Mouse (Mus musculus): ENCODE data around the gene Trabd2b. TPM values are rescaled to one million over a fixed set of nuclear protein-coding genes. Genes with fewer than 3 reads are reported as not detected.

Gene Trabd2b
- polyA plus RNA-seq, 1 experiment from 2014 or later = 2.4 TPM

DNA sequence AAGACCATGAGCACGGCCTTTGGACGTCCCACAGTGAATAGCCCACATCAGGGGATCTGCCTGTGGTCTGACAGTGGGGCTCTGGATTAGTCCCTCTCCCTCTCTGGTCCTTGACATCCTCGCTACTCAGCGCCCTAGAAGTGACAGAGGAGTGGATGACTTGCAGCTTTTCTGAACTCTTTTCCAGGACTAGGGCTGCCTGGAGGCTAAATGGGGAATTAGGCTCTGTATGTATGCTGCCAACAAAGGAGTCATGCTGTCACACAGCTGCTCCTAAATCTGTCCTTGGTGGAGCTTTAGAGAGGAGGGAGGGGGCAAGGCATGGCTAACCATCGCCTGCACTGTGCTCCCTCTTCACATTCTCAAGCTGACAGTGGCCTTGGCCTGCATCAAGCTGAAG lies 53.1 kb downstream of the Trabd2b start:
- ATAC-seq (no peak), DNase-seq (ENCODE audit: low spot score) (no peak)
- Histone ChIP-seq H3K4me2 (replicated peaks; ENCODE audit: low read depth, low read length) (no peak overlapping the region), H3K36me3 (ENCODE audit: insufficient read depth, low read length) (no peaks in the 10 kb centered on the region), H3K27me3 (replicated peaks; ENCODE audit: insufficient read depth, low read length) (no peaks in the 10 kb centered on the region), H3K9ac (replicated peaks; ENCODE audit: low read depth) (no peak overlapping the region), H3K4me1 (ENCODE audit: insufficient read depth, low read depth, low read length) (no peaks in the 10 kb centered on the region), H3K4me3 (ENCODE audit: low read depth, low read length) (no peak overlapping the region), H3K27ac (ENCODE audit: low read length) (no peak overlapping the region), H3K9me3 (ENCODE audit: low read length) (no peaks in the 10 kb centered on the region)
- 77% methylated on average over 5 of the region's 5 CpGs for WGBS
- TF ChIP-seq EP300 (IDR thresholded peaks at IDR 0.05) = no peak
- TF ChIP-seq CTCF (IDR thresholded peaks at IDR 0.05) = no peak

DNA sequence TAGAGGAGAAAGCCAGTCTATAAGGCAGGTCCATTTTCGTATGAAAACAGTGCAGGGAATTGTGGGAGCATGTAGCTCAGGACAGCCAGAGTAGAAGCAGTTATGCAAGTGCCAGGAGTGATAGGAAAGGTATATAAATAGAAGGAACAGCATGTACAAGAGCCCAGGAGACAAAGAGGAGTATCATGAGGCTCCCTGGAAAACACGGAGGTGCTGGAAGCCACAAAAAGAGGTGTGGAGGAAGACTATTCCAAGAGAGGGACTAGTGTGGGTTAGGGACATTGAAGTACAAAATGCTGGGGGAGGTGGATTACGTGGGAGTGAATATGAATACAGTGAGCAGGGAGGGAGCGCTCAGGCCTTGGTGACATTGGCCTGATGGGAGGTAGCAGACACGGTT lies 53.9 kb downstream of the Trabd2b start:
- Histone ChIP-seq H3K9ac (replicated peaks; ENCODE audit: low read depth) (no peak overlapping the region), H3K27me3 (replicated peaks; ENCODE audit: insufficient read depth, low read length) (no peaks in the 10 kb centered on the region), H3K4me1 (ENCODE audit: insufficient read depth, low read depth, low read length) (no peaks in the 10 kb centered on the region), H3K4me2 (replicated peaks; ENCODE audit: low read depth, low read length) (no peak overlapping the region), H3K27ac (ENCODE audit: low read length) (no peak overlapping the region), H3K4me3 (ENCODE audit: low read depth, low read length) (no peak overlapping the region), H3K9me3 (ENCODE audit: low read length) (no peaks in the 10 kb centered on the region), H3K36me3 (ENCODE audit: insufficient read depth, low read length) (no peaks in the 10 kb centered on the region)
- WGBS = 75% methylated on average over 5 of the region's 5 CpGs
- TF ChIP-seq CTCF (IDR thresholded peaks at IDR 0.05) = no peak
- no peak for TF ChIP-seq EP300 (IDR thresholded peaks at IDR 0.05)
- ATAC-seq = no peak
- no peak for DNase-seq (ENCODE audit: low spot score)

DNA sequence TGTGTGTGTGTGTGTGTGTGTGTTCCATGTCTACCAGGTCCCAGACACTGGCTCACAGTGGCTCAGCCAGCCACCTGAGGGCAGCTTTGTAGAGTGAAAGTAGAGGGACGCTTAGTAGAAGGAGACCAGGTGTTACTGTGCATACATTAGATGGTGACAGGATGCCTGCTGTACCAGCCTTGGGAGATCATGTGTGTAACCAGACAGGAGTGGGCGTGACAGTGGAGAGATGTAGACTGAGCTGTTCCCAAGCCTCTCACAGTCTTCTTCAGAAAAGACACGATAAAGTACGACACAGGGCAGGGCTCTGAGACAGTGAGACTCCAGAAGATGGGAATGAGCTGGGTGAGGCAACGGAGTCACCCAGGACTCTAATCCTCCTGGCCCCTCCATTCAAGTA lies 54.6 kb downstream of the Trabd2b start:
- no peak overlapping the region for H3K4me2 ChIP-seq (replicated peaks; ENCODE audit: low read depth, low read length)
- H3K27me3 ChIP-seq (replicated peaks; ENCODE audit: insufficient read depth, low read length) = no peaks in the 10 kb centered on the region
- TF ChIP-seq CTCF (IDR thresholded peaks at IDR 0.05) (no peak), EP300 (IDR thresholded peaks at IDR 0.05) (no peak)
- 80% methylated on average over 5 of the region's 5 CpGs for WGBS
- H3K4me3 ChIP-seq (ENCODE audit: low read depth, low read length) = no peak overlapping the region
- H3K4me1 ChIP-seq (ENCODE audit: insufficient read depth, low read depth, low read length) = no peaks in the 10 kb centered on the region
- no peak overlapping the region for H3K27ac ChIP-seq (ENCODE audit: low read length)
- H3K9ac ChIP-seq (replicated peaks; ENCODE audit: low read depth) = no peak overlapping the region
- no peaks in the 10 kb centered on the region for H3K36me3 ChIP-seq (ENCODE audit: insufficient read depth, low read length)
- ATAC-seq = no peak
- H3K9me3 ChIP-seq (ENCODE audit: low read length) = no peaks in the 10 kb centered on the region
- no peak for DNase-seq (ENCODE audit: low spot score)

DNA sequence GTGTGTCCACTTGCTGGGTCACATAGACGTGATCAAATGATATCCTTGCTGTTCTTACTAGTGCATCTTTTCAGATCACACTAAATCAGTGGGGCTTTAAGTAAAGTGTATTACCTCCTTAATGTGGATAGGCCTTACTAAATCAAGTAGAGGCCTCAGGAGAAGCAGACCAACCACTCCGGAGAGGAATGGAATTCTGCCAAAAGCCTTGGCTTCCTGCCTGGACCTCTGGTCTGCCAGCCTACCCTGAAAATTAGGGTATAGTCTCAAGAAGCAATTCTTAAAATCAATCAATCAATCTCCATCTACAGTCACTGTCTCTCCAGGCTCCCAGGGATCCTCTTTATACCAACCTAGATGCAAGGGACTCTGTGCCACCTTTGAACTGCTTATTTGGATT lies 59.1 kb downstream of the Trabd2b start:
- Histone ChIP-seq H3K4me3 (ENCODE audit: low read depth, low read length) (no peak overlapping the region), H3K4me2 (replicated peaks; ENCODE audit: low read depth, low read length) (no peak overlapping the region), H3K9ac (replicated peaks; ENCODE audit: low read depth) (no peak overlapping the region), H3K4me1 (ENCODE audit: insufficient read depth, low read depth, low read length) (peaks cover 11% of the 10 kb centered on the region), H3K27ac (ENCODE audit: low read length) (no peak overlapping the region), H3K36me3 (ENCODE audit: insufficient read depth, low read length) (no peaks in the 10 kb centered on the region), H3K27me3 (replicated peaks; ENCODE audit: insufficient read depth, low read length) (no peaks in the 10 kb centered on the region), H3K9me3 (ENCODE audit: low read length) (no peaks in the 10 kb centered on the region)
- ATAC-seq (no peak), DNase-seq (ENCODE audit: low spot score) (no peak)
- WGBS = 24% methylated on average over 2 of the region's 2 CpGs
- no peak for TF ChIP-seq EP300 (IDR thresholded peaks at IDR 0.05)
- no peak for TF ChIP-seq CTCF (IDR thresholded peaks at IDR 0.05)

DNA sequence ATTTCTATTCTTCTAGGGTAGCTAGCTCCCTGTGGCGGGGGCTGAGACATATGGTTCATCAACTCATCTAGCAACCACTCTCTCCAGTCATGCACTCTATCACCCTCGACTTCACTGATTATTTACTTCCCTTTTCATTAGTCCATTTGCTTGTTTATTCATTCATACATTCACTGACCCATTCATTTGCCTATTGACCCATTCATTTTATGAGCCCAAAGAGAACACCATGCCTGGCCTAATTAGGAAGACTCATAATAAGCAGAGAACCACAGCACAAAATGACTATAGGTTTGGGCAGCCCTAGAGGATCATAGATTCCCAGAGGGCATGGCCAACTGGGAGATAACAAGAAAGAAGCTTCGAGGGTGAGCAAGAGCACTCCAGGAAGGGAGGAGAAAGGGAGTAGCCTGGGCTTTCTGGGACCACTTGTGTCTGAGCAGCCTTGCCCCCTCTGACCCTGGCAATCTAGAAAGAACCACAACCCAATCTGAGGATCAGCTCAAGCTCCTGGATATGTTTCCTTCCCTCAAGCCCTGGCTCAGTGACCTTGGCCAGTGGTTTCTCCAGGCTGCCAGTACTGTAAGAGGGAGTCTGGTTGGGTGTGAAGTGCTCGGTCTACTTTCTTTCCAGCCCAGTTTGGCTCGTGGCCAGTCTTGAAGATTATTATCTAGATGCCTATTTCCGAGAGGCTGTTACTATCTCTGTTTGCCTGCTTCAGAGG lies 61.0 kb downstream of the Trabd2b start:
- H3K9ac ChIP-seq (replicated peaks; ENCODE audit: low read depth) = no peak overlapping the region
- no peaks in the 10 kb centered on the region for H3K27me3 ChIP-seq (replicated peaks; ENCODE audit: insufficient read depth, low read length)
- no peaks in the 10 kb centered on the region for H3K36me3 ChIP-seq (ENCODE audit: insufficient read depth, low read length)
- no peak overlapping the region for H3K4me3 ChIP-seq (ENCODE audit: low read depth, low read length)
- no peak for TF ChIP-seq EP300 (IDR thresholded peaks at IDR 0.05)
- TF ChIP-seq CTCF (IDR thresholded peaks at IDR 0.05) = no peak
- H3K4me1 ChIP-seq (ENCODE audit: insufficient read depth, low read depth, low read length) = peaks cover 11% of the 10 kb centered on the region
- DNase-seq (ENCODE audit: low spot score) (peak; percentile 33), ATAC-seq (peak; percentile 50; the same call in 1 of the 2 replicates)
- H3K4me2 ChIP-seq (replicated peaks; ENCODE audit: low read depth, low read length) = no peak overlapping the region
- H3K9me3 ChIP-seq (ENCODE audit: low read length) = no peaks in the 10 kb centered on the region
- H3K27ac ChIP-seq (ENCODE audit: low read length) = no peak overlapping the region
- 25% methylated on average over 6 of the region's 6 CpGs for WGBS

DNA sequence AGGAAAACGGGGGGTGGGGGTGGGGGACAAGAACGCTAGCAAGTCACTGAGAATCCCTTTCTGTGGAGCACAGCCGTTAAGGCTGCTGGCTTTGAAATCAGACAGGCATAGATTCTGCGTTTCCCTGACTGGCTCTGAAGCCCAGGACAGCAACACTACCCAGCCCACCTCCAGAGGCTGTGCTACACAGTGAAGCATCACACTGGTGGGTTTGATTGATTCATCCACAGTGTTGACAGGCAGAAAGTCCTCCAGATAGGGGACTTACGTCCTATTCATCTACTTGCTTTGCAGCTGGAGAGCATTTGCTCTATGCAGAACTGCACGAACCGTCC lies 61.5 kb downstream of the Trabd2b start:
- no peaks in the 10 kb centered on the region for H3K36me3 ChIP-seq (ENCODE audit: insufficient read depth, low read length)
- H3K4me1 ChIP-seq (ENCODE audit: insufficient read depth, low read depth, low read length) = peaks cover 11% of the 10 kb centered on the region
- H3K27ac ChIP-seq (ENCODE audit: low read length) = no peak overlapping the region
- H3K9me3 ChIP-seq (ENCODE audit: low read length) = no peaks in the 10 kb centered on the region
- ATAC-seq (no peak), DNase-seq (ENCODE audit: low spot score) (no peak)
- H3K9ac ChIP-seq (replicated peaks; ENCODE audit: low read depth) = no peak overlapping the region
- no peak overlapping the region for H3K4me3 ChIP-seq (ENCODE audit: low read depth, low read length)
- WGBS = 14% methylated on average over 7 of the region's 7 CpGs
- no peaks in the 10 kb centered on the region for H3K27me3 ChIP-seq (replicated peaks; ENCODE audit: insufficient read depth, low read length)
- H3K4me2 ChIP-seq (replicated peaks; ENCODE audit: low read depth, low read length) = no peak overlapping the region
- TF ChIP-seq EP300 (IDR thresholded peaks at IDR 0.05) (no peak), CTCF (IDR thresholded peaks at IDR 0.05) (no peak)

DNA sequence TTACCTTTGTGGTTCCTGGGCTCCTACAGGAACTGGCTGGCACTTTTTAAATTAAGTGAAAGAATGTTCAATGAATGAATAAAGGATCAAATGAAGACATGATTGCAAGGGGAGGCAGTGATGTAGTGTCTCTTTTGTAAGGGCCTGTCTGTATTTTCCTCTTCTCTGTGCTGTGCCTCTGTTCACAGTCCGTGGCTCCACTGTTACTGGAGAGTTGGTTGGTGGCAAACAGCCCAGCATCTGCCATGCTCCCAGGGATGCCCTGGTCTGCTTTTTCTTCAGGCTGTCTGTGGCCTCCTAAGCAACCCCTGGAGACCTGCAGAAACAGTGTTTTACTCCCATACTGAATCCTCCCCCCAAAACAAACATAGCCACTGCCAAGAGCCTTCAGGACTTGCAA lies 63.4 kb downstream of the Trabd2b start:
- WGBS = 56% methylated on average over 1 of the region's 1 CpGs
- no peak for ATAC-seq
- no peak for DNase-seq (ENCODE audit: low spot score)
- H3K9me3 ChIP-seq (ENCODE audit: low read length) = no peaks in the 10 kb centered on the region
- no peak overlapping the region for H3K4me3 ChIP-seq (ENCODE audit: low read depth, low read length)
- TF ChIP-seq EP300 (IDR thresholded peaks at IDR 0.05) (no peak), CTCF (IDR thresholded peaks at IDR 0.05) (no peak)
- H3K4me1 ChIP-seq (ENCODE audit: insufficient read depth, low read depth, low read length) = peaks cover 11% of the 10 kb centered on the region
- H3K27me3 ChIP-seq (replicated peaks; ENCODE audit: insufficient read depth, low read length) = no peaks in the 10 kb centered on the region
- H3K27ac ChIP-seq (ENCODE audit: low read length) = no peak overlapping the region
- H3K9ac ChIP-seq (replicated peaks; ENCODE audit: low read depth) = no peak overlapping the region
- no peaks in the 10 kb centered on the region for H3K36me3 ChIP-seq (ENCODE audit: insufficient read depth, low read length)
- no peak overlapping the region for H3K4me2 ChIP-seq (replicated peaks; ENCODE audit: low read depth, low read length)

All from lung, postnatal 0 days (tissue).